Mouse (Mus musculus) liver, embryonic 16.5 days (tissue): ENCODE results near the gene Eef2k. TPM values are rescaled to one million over a fixed set of nuclear protein-coding genes. Genes with fewer than 3 reads are reported as not detected.
A peak's percentile ranks its signal among the peaks of the same experiment; 100 is the strongest.

Experiments used
- ATAC-seq: fragments of 200-750 bp; cut with Nextera tagmentation; 2 replicates; pipeline ENCODE4 v1.8.0; 2017; ENCODE audit warnings: low read depth, mild to moderate bottlenecking, moderate number of reproducible peaks, moderate library complexity
- H3K27ac ChIP-seq: fragments of 300-500 bp; sonication (generic); 2 replicates; pipeline ENCODE4 v1.5.1; 2014; ENCODE audit warnings: mild to moderate bottlenecking, low read length
- H3K27me3 ChIP-seq: fragments of 300-500 bp; sonication (generic); 2 replicates; pipeline ENCODE4 v1.6.1; 2014; ENCODE audit warnings: low read depth, low read length, mixed read lengths; ENCODE audit not compliant: control insufficient read depth, insufficient read depth
- H3K36me3 ChIP-seq: fragments of 300-500 bp; sonication (generic); 2 replicates; pipeline ENCODE4 v1.6.1; 2014; ENCODE audit warnings: mild to moderate bottlenecking; ENCODE audit not compliant: control insufficient read depth, insufficient read depth
- H3K4me1 ChIP-seq: fragments of 300-500 bp; sonication (generic); 2 replicates; pipeline ENCODE4 v1.6.1; 2014; ENCODE audit warnings: low read depth, low read length, mixed read lengths; ENCODE audit not compliant: control insufficient read depth
- H3K4me2 ChIP-seq: fragments of 300-500 bp; sonication (generic); 2 replicates; pipeline ENCODE4 v1.6.1; 2014; ENCODE audit warnings: low read depth, low read length, mixed read lengths
- H3K4me3 ChIP-seq: fragments of 300-500 bp; sonication (generic); 2 replicates; pipeline ENCODE4 v1.5.1; 2014; ENCODE audit warnings: low read depth, mild to moderate bottlenecking, low read length
- H3K9ac ChIP-seq: fragments of 300-500 bp; sonication (generic); 2 replicates; pipeline ENCODE4 v1.6.1; 2014; ENCODE audit warnings: low read depth, low read length
- H3K9me3 ChIP-seq: fragments of 300-500 bp; sonication (generic); replicated peaks from 2 replicates; pipeline ENCODE4 v1.6.1; 2016; ENCODE audit warnings: low read length; ENCODE audit not compliant: control insufficient read depth
- WGBS: fragments of 180-500 bp; shearing (Covaris S2); extraction: QIAGEN DNeasy Blood & Tissue Kit; methylation state at CpG from one replicate; pipeline ENCODE4 v1.1.7; 2014; ENCODE audit not compliant: insufficient replicate concordance; 5-methylcytosine and 5-hydroxymethylcytosine counted together
- polyA plus RNA-seq: library from polyadenylated mRNA; unstranded; fragments of >200 nt; fragmentation: Nextera tagmentation; extraction: Ambion mirVana; gene quantifications from 2 replicates; pipeline ENCODE4 v1.2.1, GENCODE M21; 2015

The Eef2k gene
- polyA plus RNA-seq, 1 experiment from 2014 or later: 52.1 TPM

- peaks cover 18% of the 10 kb centered on the region for H3K36me3 ChIP-seq
- peak overlapping the region; percentile 66 for H3K4me2 ChIP-seq
- H3K27me3 ChIP-seq: no peaks in the 10 kb centered on the region
- H3K4me1 ChIP-seq: peaks cover 79% of the 10 kb centered on the region
- WGBS: 13% methylated on average over 2 of the region's 2 CpGs
- no peaks in the 10 kb centered on the region for H3K9me3 ChIP-seq
- peak overlapping the region; percentile 98 for H3K27ac ChIP-seq
- H3K4me3 ChIP-seq: peak overlapping the region; percentile 34
- peak; percentile 83 for ATAC-seq
- peak overlapping the region; percentile 67 for H3K9ac ChIP-seq
These were observed 18.9 kb downstream of the Eef2k start for GRCm38 (mm10) chr7:120861488-120862047.

DNA sequence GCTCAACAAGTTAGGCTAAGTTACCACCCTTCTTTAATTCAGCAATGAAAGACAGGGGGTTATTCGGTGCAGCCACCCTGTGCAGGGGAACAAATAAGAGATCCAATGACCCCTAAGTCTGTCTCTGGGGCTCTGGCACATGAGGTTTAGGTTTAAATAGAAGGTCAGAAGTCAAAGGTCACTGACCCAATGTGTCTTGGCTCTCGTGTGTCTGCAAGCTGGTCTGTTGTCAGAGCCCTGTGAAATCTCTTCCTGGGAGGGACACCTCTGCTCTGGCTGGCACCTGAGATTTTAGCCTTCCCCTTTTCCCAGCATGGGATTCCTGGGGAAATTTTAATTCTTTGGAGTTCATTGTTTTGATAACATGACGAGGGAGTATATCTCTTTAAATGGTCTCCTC, 19.6 kb downstream of the Eef2k start:
- no peak for ATAC-seq
- Histone ChIP-seq H3K36me3 (peaks cover 18% of the 10 kb centered on the region), H3K9me3 (no peaks in the 10 kb centered on the region), H3K4me1 (peaks cover 79% of the 10 kb centered on the region), H3K27me3 (no peaks in the 10 kb centered on the region), H3K4me2 (peak overlapping the region; percentile 66), H3K9ac (peak overlapping the region; percentile 67), H3K4me3 (peak overlapping the region; percentile 34), H3K27ac (peak overlapping the region; percentile 98)
- WGBS: 12% methylated on average over 3 of the region's 3 CpGs

DNA sequence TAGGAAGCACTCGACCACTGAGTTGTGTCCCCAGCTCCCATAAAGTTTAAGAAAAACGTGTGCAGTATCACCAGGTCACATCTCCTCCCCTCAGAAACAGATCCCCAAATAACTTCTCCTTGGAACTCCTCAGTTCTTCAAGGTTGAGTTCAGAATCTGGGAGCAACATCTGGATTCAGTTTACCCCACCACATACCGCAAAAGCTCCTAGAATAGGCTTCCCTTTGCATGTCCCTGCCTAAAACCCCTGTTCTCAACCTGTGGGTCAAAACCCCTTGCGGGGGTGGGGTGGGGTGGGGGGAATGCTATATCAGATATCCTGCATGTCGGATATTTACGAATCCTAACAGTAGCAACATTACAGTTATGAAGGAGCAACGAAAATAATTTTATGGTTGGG, 20.0 kb downstream of the Eef2k start:
- H3K9me3 ChIP-seq: no peaks in the 10 kb centered on the region
- peak overlapping the region; percentile 98 for H3K27ac ChIP-seq
- 58% methylated on average over 7 of the region's 7 CpGs for WGBS
- peaks cover 81% of the 10 kb centered on the region for H3K4me1 ChIP-seq
- H3K9ac ChIP-seq: peak overlapping the region; percentile 67
- H3K27me3 ChIP-seq: no peaks in the 10 kb centered on the region
- H3K36me3 ChIP-seq: peaks cover 18% of the 10 kb centered on the region
- no peak overlapping the region for H3K4me3 ChIP-seq
- peak overlapping the region; percentile 66; the same call in 1 of the 2 replicates for H3K4me2 ChIP-seq
- no peak for ATAC-seq

DNA sequence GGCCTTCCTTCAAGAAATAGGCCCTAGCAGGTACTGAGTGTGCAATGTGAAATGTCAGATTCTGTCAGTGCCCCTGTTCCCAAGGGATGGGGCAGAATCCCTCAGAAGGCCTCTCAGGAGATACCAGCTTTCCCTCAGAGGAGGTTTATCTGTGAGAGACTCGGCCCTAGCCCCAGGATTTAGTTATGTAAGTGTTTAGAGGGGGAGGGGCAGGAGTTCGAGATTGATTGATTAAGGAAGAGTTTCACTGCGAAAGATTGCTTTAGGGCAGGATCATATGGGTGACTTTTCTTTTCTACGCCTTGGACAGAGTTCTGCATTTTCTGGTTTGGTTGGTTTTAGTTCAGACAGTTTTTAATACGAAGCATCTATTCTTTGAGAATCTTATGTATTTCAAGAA, 20.8 kb downstream of the Eef2k start:
- Histone ChIP-seq H3K9ac (peak overlapping the region; percentile 32; the same call in 1 of the 2 replicates), H3K36me3 (peaks cover 13% of the 10 kb centered on the region), H3K27ac (peak overlapping the region; percentile 98)

GRCm38 (mm10) chr7:120865100-120865499, 22.5 kb downstream of the Eef2k start:
- H3K27ac ChIP-seq: peak overlapping the region; percentile 98
- H3K9ac ChIP-seq: peak overlapping the region; percentile 69
- peaks cover 96% of the 10 kb centered on the region for H3K4me1 ChIP-seq
- WGBS: 14% methylated on average over 7 of the region's 7 CpGs
- H3K4me3 ChIP-seq: peak overlapping the region; percentile 33
- no peaks in the 10 kb centered on the region for H3K27me3 ChIP-seq
- H3K9me3 ChIP-seq: no peaks in the 10 kb centered on the region
- H3K4me2 ChIP-seq: peak overlapping the region; percentile 57
- H3K36me3 ChIP-seq: 0 out of 2 replicates have a peak, but pooled peaks cover 3% of the 10 kb centered on the region
- ATAC-seq: peak; percentile 65

More for the DNA sequence above, 20.8 kb downstream of the Eef2k start:
- WGBS: 43% methylated on average over 5 of the region's 5 CpGs
- no peak for ATAC-seq
- Histone ChIP-seq H3K9me3 (no peaks in the 10 kb centered on the region), H3K27me3 (no peaks in the 10 kb centered on the region), H3K4me1 (peaks cover 89% of the 10 kb centered on the region), H3K4me3 (no peak overlapping the region), H3K4me2 (peak overlapping the region; percentile 19; the same call in 1 of the 2 replicates)

GRCm38 (mm10) chr7:120865832-120866231, 23.2 kb downstream of the Eef2k start:
- peak overlapping the region; percentile 69 for H3K9ac ChIP-seq
- peak; percentile 84 for ATAC-seq
- H3K36me3 ChIP-seq: no peaks in the 10 kb centered on the region; the same call in 1 of the 2 replicates
- H3K4me1 ChIP-seq: peaks cover 96% of the 10 kb centered on the region
- H3K9me3 ChIP-seq: no peaks in the 10 kb centered on the region
- peak overlapping the region; percentile 57 for H3K4me2 ChIP-seq
- peak overlapping the region; percentile 31 for H3K4me3 ChIP-seq
- H3K27ac ChIP-seq: peak overlapping the region; percentile 98
- H3K27me3 ChIP-seq: no peaks in the 10 kb centered on the region
- WGBS: 38% methylated on average over 4 of the region's 4 CpGs

DNA sequence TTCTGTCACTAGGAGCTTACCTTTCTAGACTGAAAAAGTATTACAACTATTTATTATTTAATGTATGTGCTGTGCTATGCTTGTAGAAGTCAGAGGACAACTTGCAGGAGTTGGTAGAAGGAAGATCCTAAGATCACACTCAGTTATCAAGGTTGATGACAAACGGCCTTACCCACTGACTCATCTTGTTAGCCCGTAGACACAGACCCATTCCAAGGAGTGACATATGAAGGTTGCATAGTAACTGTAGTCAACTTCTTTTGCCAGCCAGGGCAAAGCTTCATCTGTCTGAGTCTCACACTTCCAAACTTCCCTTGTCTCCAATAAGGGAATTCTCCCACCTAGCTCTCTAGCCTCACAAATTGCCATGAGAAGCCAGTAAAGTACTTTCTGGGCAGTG, 24.1 kb downstream of the Eef2k start:
- WGBS: 47% methylated on average over 2 of the region's 2 CpGs
- H3K36me3 ChIP-seq: peaks cover 2% of the 10 kb centered on the region; the same call in 1 of the 2 replicates
- peak overlapping the region; percentile 98 for H3K27ac ChIP-seq
- peaks cover 97% of the 10 kb centered on the region for H3K4me1 ChIP-seq
- peak overlapping the region; percentile 10; the same call in 1 of the 2 replicates for H3K4me2 ChIP-seq
- no peak for ATAC-seq
- no peak overlapping the region for H3K4me3 ChIP-seq
- H3K9me3 ChIP-seq: no peaks in the 10 kb centered on the region
- peak overlapping the region; percentile 69 for H3K9ac ChIP-seq
- no peaks in the 10 kb centered on the region for H3K27me3 ChIP-seq

- WGBS: 72% methylated on average over 1 of the region's 1 CpGs
- Histone ChIP-seq H3K9ac (peak overlapping the region; percentile 69), H3K4me2 (peak overlapping the region; percentile 3)
These were observed 25.1 kb downstream of the Eef2k start for GRCm38 (mm10) chr7:120867720-120868119.

GRCm38 (mm10) chr7:120869883-120870282, 27.3 kb downstream of the Eef2k start:
- no peak for ATAC-seq

More at GRCm38 (mm10) chr7:120867720-120868119, 25.1 kb downstream of the Eef2k start:
- Histone ChIP-seq H3K27me3 (no peaks in the 10 kb centered on the region), H3K4me1 (peaks cover 88% of the 10 kb centered on the region), H3K36me3 (peaks cover 4% of the 10 kb centered on the region), H3K27ac (peak overlapping the region; percentile 98), H3K9me3 (no peaks in the 10 kb centered on the region), H3K4me3 (no peak overlapping the region)
- ATAC-seq: peak; percentile 28

More at GRCm38 (mm10) chr7:120869883-120870282, 27.3 kb downstream of the Eef2k start:
- Histone ChIP-seq H3K9me3 (no peaks in the 10 kb centered on the region), H3K4me3 (no peak overlapping the region), H3K27me3 (no peaks in the 10 kb centered on the region), H3K4me2 (no peak overlapping the region), H3K27ac (peak overlapping the region; percentile 62; the same call in 1 of the 2 replicates), H3K4me1 (peaks cover 85% of the 10 kb centered on the region), H3K9ac (no peak overlapping the region), H3K36me3 (peaks cover 16% of the 10 kb centered on the region)
- 50% methylated on average over 5 of the region's 5 CpGs for WGBS
